Mouse (Mus musculus) thymus, adult 2 months (tissue): ENCODE results near the gene Hist1h3c. TPM values are rescaled to one million over a fixed set of nuclear protein-coding genes. Genes with fewer than 3 reads are reported as not detected.
A peak's percentile ranks its signal among the peaks of the same experiment; 100 is the strongest.

Experiments used
- DNase-seq: peaks from one replicate; pipeline ENCODE4 v3.0.0; 2021
- H3K27ac ChIP-seq: fragments of 200-500 bp; 2 replicates; pipeline ENCODE4 v1.5.1; 2012; ENCODE audit warnings: low read length, control low read depth; ENCODE audit not compliant: control insufficient read depth, insufficient read depth
- H3K27me3 ChIP-seq: fragments of 200-500 bp; 2 replicates; pipeline ENCODE4 v1.6.1; 2012; ENCODE audit warnings: mild to moderate bottlenecking, low read length, moderate library complexity, mixed read lengths; ENCODE audit not compliant: control insufficient read depth, insufficient read depth
- H3K36me3 ChIP-seq: fragments of 200-500 bp; 2 replicates; pipeline ENCODE4 v1.6.1; 2012; ENCODE audit warnings: mild to moderate bottlenecking, low read length, moderate library complexity; ENCODE audit not compliant: control insufficient read depth, insufficient read depth
- H3K4me1 ChIP-seq: fragments of 200-500 bp; replicated peaks from 2 replicates; pipeline ENCODE4 v1.6.1; 2012; ENCODE audit warnings: low read length; ENCODE audit not compliant: control insufficient read depth, insufficient read depth
- H3K4me3 ChIP-seq: fragments of 200-500 bp; 2 replicates; pipeline ENCODE4 v1.5.1; 2012; ENCODE audit warnings: mild to moderate bottlenecking, low read length, control low read depth, moderate library complexity; ENCODE audit not compliant: control insufficient read depth, insufficient read depth
- CTCF ChIP-seq: fragments of 200-500 bp; IDR thresholded peaks from 2 replicates; pipeline ENCODE4 v1.5.1; 2012; ENCODE audit warnings: mild to moderate bottlenecking, control low read depth, low read length, moderate library complexity, borderline replicate concordance; ENCODE audit not compliant: control insufficient read depth, poor library complexity, insufficient read depth; ENCODE audit errors: extremely low read depth
- POLR2A ChIP-seq: fragments of 200-500 bp; IDR thresholded peaks from 2 replicates; pipeline ENCODE4 v1.6.1; 2012; ENCODE audit warnings: mild to moderate bottlenecking, low read length, control low read depth, moderate library complexity; ENCODE audit not compliant: control insufficient read depth, poor library complexity, insufficient read depth; ENCODE audit errors: extremely low read depth
- WGBS: fragments of 180-500 bp; shearing (Covaris S2); methylation state at CpG from one replicate; pipeline ENCODE4 v1.1.7; 2018; 5-methylcytosine and 5-hydroxymethylcytosine counted together
- polyA plus RNA-seq: library from polyadenylated mRNA; depleted of rRNA; stranded (reverse); fragments of >200 nt; gene quantifications from 2 replicates; pipeline ENCODE4 v1.2.3, GENCODE M21; 2012

The Hist1h3c gene
- polyA plus RNA-seq, 1 experiment: 377 TPM

- TF ChIP-seq CTCF: no peak
- TF ChIP-seq POLR2A: no peak
- Histone ChIP-seq H3K4me1 (peaks cover 4% of the 10 kb centered on the region), H3K27me3 (no peaks in the 10 kb centered on the region), H3K4me3 (peak overlapping the region; percentile 54), H3K27ac (peak overlapping the region; percentile 85), H3K36me3 (no peaks in the 10 kb centered on the region)
- DNase-seq: no peak
- WGBS: 5% methylated on average over 22 of the region's 36 CpGs
These were observed 701 bp downstream of the Hist1h3c start for GRCm38 (mm10) chr13:23744421-23745380.

GRCm38 (mm10) chr13:23743963-23744362, 1.4 kb downstream of the Hist1h3c start:
- 81% methylated on average over 4 of the region's 4 CpGs for WGBS
- Histone ChIP-seq H3K27ac (peak overlapping the region; percentile 29; the same call in 1 of the 2 replicates), H3K4me1 (peaks cover 4% of the 10 kb centered on the region), H3K36me3 (no peaks in the 10 kb centered on the region), H3K4me3 (no peak overlapping the region), H3K27me3 (no peaks in the 10 kb centered on the region)
- DNase-seq: no peak
- TF ChIP-seq POLR2A (no peak), CTCF (no peak)

- peak; percentile 0 for DNase-seq
These were observed 2.2 kb downstream of the Hist1h3c start for GRCm38 (mm10) chr13:23743215-23743614.

GRCm38 (mm10) chr13:23742007-23742406, 3.4 kb downstream of the Hist1h3c start:
- H3K27ac ChIP-seq: no peak overlapping the region
- no peaks in the 10 kb centered on the region for H3K36me3 ChIP-seq
- TF ChIP-seq CTCF (no peak), POLR2A (no peak)
- no peaks in the 10 kb centered on the region for H3K27me3 ChIP-seq
- H3K4me3 ChIP-seq: no peak overlapping the region
- peaks cover 4% of the 10 kb centered on the region for H3K4me1 ChIP-seq
- no peak for DNase-seq

More at GRCm38 (mm10) chr13:23743215-23743614, 2.2 kb downstream of the Hist1h3c start:
- Histone ChIP-seq H3K4me3 (no peak overlapping the region), H3K4me1 (peaks cover 4% of the 10 kb centered on the region), H3K36me3 (no peaks in the 10 kb centered on the region), H3K27ac (no peak overlapping the region), H3K27me3 (no peaks in the 10 kb centered on the region)
- WGBS: 93% methylated on average over 5 of the region's 5 CpGs
- TF ChIP-seq POLR2A: no peak
- TF ChIP-seq CTCF: no peak

- Histone ChIP-seq H3K36me3 (no peaks in the 10 kb centered on the region), H3K4me3 (no peak overlapping the region), H3K4me1 (peaks cover 2% of the 10 kb centered on the region), H3K27me3 (no peaks in the 10 kb centered on the region), H3K27ac (peak overlapping the region; percentile 99; the same call in 1 of the 2 replicates)
- WGBS: 68% methylated on average over 5 of the region's 5 CpGs
- TF ChIP-seq CTCF (no peak), POLR2A (no peak)
- no peak for DNase-seq
These were observed 4.5 kb downstream of the Hist1h3c start for GRCm38 (mm10) chr13:23740910-23741309.

DNA sequence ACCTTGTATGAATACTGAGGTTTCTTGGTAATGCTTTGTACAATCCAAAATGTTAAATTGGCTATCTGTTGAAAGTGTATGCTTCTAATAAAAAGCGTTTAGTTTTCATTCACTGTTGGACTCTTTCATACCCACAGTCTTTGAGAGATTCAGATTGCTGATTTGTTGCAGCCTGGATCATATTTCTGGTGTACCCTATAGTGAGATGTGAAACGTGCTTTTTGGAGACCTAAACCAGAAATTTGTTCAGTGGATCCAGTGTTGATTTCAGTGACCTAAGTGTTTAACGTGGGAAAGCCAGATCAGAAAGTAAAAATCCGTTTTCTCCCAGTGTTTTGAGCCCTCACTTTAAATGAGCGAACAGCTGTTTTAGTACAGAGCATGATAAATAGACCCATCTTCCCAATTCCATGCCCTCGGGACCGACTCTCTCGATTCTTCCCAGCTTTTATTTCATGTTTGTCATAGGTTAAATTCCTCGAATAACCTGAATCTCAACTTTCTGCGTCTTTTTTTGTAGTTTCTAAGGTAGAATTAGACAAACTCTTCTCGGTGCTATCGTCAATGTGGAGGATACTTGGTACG, 5.1 kb downstream of the Hist1h3c start:
- H3K4me3 ChIP-seq: no peak overlapping the region
- H3K27me3 ChIP-seq: no peaks in the 10 kb centered on the region
- no peak for DNase-seq
- H3K27ac ChIP-seq: peak overlapping the region; percentile 99
- H3K4me1 ChIP-seq: peaks cover 2% of the 10 kb centered on the region
- TF ChIP-seq POLR2A (no peak), CTCF (no peak)
- WGBS: 32% methylated on average over 13 of the region's 13 CpGs
- H3K36me3 ChIP-seq: no peaks in the 10 kb centered on the region

- WGBS: under 1% methylated on average over 14 of the region's 14 CpGs
- TF ChIP-seq CTCF (no peak), POLR2A (no peak)
- Histone ChIP-seq H3K4me3 (peak overlapping the region; percentile 85), H3K27ac (peak overlapping the region; percentile 99), H3K4me1 (peaks cover under 1% of the 10 kb centered on the region), H3K36me3 (no peaks in the 10 kb centered on the region), H3K27me3 (no peaks in the 10 kb centered on the region)
- no peak for DNase-seq
These were observed 5.5 kb downstream of the Hist1h3c start for GRCm38 (mm10) chr13:23739922-23740252.
